Mouse (Mus musculus): Measurements from ENCODE around the gene Git1.
A peak's percentile ranks its signal among the peaks of the same experiment; 100 is the strongest.

Git1 gene

DNA sequence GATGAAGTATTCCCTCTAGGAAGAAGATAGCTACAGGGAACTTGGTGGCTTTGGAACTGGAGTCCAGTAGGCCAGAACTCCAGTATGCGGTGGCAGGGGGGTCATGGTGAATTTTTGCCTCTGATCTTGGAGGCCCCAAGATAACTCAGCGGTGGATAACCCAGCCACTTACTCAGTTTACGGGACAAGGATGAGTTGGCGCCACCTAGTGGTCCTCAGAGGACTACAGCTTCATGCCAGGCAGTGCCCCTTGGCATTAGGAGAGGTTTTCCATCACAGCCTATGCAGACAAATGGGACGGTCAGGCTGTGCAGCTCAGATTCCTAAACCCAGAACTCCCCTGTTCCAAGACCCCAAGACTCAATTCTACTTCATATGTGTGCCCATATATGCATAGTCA is 8.0 kb downstream of the Git1 start:
- peak; percentile 66 to 74 for DNase-seq (ENCODE audit: low read depth in 2 of 2, low spot score in 2 of 2)

DNA sequence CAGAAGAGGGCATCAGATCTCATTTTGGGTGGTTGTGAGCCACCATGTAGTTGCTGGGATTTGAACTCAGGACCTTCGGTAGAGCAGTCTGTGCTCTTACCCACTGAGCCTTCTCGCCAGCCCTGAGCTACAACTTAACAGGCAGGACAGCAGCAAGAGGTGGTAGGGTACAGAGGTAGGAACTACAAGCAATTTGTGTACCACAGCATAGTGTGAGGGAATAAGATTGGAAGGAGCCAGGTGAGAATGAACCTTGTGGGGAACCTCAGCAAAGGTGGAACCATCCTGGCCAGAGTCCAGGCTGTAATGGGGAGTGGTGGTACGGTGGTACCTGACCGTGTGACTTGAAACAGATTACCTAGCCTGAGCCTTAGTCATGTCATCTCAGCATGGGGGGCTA is 8.6 kb downstream of the Git1 start:
- DNase-seq (ENCODE audit: low read depth in 2 of 2, low spot score in 2 of 2), result no peak

GRCm38 (mm10) chr11:77502481-77502880 is 9.1 kb downstream of the Git1 start:
- DNase-seq (ENCODE audit: low read depth in 2 of 2, low spot score in 2 of 2), result no peak

GRCm38 (mm10) chr11:77503511-77503910 is 10.1 kb downstream of the Git1 start:
- DNase-seq (ENCODE audit: low read depth in 2 of 2, low spot score in 2 of 2), result no peak

- no peak for DNase-seq (ENCODE audit: low read depth in 2 of 2, low spot score in 2 of 2)
These were observed 11.0 kb downstream of the Git1 start for GRCm38 (mm10) chr11:77504377-77504776.

GRCm38 (mm10) chr11:77505291-77505980 is 12.1 kb downstream of the Git1 start:
- DNase-seq (ENCODE audit: low read depth in 2 of 2, low spot score in 2 of 2), result no peak

GRCm38 (mm10) chr11:77506273-77506672 is 12.9 kb downstream of the Git1 start:
- no peak for DNase-seq (ENCODE audit: low read depth in 2 of 2, low spot score in 2 of 2)

DNA sequence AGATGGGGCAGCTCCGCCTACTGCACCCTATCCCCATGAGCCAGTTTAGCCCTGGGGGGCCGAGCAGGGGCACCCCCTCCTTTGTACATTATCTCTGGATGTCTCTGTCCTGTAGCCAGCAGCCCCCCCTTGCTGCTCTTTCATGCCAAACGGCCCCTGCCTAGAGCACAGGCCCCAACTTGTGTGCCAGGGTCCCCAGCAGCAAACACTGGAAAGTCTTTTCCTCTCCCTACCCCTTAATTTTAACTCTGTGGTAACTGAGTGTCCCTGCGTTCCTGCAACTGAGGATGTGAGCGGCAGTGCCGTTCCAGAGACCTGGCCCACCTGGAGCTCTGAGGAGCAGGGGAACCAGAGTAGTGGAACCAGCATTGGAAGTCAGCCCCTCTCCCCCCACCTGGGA is 13.6 kb downstream of the Git1 start:
- DNase-seq (ENCODE audit: low read depth in 2 of 2, low spot score in 2 of 2), result no peak

GRCm38 (mm10) chr11:77507426-77507825 is 14.1 kb downstream of the Git1 start:
- DNase-seq (ENCODE audit: low read depth in 2 of 2, low spot score in 2 of 2), result no peak

DNA sequence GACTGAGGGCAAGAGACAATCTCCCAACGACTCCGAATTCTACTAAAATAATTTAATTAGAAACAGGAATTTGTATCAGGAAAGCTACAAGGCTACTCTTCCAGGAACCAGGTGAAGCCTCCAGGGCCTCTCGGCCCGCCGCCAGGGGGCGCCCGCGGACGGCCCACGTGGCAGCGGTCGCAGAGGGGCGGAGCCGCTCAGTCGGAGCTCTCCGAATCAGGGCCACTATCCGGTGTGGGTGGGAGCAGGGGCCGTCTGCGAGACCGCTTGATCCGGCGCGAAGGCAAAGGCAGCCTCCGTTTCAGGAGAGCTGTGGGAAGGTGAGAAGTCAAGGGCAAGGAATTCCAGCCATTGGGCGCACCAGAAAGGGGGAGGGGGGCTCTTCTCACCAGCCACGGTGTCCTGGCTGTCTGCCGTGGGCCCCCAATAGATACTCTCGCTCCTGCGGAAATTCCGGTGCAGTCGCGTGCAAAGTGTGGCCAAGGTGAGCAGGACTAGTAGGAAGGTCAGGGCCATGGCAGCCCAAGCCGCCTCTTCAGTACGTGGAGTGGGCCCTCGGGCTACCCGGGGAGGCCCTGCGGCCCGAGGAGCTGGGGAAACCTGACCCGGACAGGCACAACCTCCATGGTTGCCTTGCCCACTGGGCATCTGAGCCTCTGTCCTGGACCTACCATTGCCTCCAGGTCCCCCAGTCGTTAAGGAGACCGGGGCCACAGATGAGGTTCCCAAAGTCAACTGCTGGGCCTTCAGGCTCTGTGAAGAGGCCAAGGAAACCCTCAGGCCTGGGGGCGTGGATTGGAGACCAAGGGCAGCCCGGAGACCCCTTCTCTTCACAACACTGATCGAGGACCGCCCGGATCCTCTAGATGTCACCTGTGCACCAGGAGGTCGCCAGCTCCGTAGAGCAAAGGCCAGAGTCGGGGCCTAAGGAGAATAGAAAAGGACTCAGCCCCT is 15.0 kb downstream of the Git1 start:
- peak; percentile 86 to 87 for DNase-seq (ENCODE audit: low read depth in 2 of 2, low spot score in 2 of 2)

- no peak for DNase-seq (ENCODE audit: low read depth in 2 of 2, low spot score in 2 of 2)
These were observed 18.0 kb downstream of the Git1 start for GRCm38 (mm10) chr11:77511336-77511735.

GRCm38 (mm10) chr11:77512891-77513810 is 19.8 kb downstream of the Git1 start:
- DNase-seq (ENCODE audit: low read depth in 2 of 2, low spot score in 2 of 2), result peak; percentile 78 to 84

- no peak for DNase-seq (ENCODE audit: low read depth in 2 of 2, low spot score in 2 of 2)
These were observed 20.4 kb downstream of the Git1 start for GRCm38 (mm10) chr11:77513811-77514170.

DNA sequence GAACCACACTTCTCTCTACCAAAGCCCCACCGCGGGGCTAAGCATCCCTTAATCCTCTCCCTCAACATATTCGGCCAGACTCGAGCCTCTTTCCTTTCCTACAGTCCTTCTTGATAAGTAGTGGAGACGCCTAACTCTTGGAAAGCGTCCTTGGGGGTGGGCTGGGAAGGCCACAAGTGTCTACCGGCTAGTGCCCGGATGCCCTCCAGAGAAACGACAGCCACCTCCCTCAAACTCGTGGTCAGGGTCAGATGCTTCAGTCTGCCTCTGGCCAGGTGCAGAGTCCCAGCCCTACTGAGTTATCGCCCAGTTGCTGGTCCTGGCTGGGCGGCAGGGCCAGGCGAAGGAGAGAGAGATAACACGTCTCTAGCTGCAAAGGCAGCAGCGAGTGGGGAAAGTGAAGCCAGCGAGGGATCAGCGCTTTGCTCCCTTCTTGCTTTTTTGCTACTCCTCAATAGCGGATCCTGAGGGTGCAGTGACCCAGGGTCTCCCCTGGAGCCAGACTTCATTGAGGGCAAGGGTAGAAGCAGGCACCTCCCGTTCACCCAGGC is 21.0 kb downstream of the Git1 start:
- DNase-seq (ENCODE audit: low read depth in 2 of 2, low spot score in 2 of 2), result peak in 1 of 2 experiments; percentile 17

GRCm38 (mm10) chr11:77514832-77515636 is 21.7 kb downstream of the Git1 start, which contains the start of gene Abhd15:
Gene Abhd15 (plus strand): TSS chr11:77515121.
- peak; percentile 45 to 48 for DNase-seq (ENCODE audit: low read depth in 2 of 2, low spot score in 2 of 2)

DNA sequence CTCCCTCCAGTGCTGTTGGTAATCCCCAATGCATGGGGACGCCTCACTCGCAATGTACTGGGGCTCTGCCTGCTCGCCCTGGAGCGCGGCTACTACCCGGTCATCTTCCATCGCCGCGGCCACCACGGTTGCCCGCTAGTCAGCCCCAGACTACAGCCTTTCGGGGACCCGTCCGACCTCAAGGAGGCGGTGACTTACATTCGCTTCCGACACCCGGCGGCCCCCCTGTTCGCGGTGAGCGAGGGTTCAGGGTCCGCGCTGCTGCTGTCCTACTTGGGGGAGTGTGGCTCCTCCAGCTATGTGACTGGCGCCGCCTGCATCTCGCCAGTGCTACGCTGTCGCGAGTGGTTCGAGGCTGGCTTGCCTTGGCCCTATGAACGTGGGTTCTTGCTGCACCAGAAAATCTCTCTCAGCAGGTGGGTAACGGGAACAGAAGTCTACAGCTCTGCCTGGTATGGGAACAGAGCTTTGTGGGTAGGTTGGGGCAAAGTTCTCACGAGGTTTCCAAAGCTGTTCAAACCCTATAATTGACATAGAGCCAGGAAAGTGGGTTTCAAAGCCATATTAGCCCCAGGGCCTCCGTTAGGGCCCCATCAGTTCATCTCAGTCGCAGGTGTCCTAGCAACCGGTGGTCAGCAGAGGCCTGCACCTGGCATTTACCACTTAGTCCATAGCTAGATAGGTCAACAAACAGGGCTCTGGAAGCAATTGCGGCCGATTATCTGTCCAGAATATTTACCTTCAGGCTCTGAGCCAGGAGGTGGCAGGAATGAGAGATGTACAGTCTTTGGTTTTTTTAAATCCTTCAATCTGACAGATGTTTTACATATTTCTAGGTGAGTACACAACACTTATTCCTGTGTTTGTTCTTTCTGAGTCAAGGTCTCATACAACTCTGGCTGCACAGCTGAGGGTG is 22.5 kb downstream of the Git1 start, which contains the start of gene Trp53i13:
Gene Trp53i13 (minus strand): TSS at position 344 of the 916 bp plus-strand sequence.
- DNase-seq (ENCODE audit: low read depth in 2 of 2, low spot score in 2 of 2), result no peak

DNA sequence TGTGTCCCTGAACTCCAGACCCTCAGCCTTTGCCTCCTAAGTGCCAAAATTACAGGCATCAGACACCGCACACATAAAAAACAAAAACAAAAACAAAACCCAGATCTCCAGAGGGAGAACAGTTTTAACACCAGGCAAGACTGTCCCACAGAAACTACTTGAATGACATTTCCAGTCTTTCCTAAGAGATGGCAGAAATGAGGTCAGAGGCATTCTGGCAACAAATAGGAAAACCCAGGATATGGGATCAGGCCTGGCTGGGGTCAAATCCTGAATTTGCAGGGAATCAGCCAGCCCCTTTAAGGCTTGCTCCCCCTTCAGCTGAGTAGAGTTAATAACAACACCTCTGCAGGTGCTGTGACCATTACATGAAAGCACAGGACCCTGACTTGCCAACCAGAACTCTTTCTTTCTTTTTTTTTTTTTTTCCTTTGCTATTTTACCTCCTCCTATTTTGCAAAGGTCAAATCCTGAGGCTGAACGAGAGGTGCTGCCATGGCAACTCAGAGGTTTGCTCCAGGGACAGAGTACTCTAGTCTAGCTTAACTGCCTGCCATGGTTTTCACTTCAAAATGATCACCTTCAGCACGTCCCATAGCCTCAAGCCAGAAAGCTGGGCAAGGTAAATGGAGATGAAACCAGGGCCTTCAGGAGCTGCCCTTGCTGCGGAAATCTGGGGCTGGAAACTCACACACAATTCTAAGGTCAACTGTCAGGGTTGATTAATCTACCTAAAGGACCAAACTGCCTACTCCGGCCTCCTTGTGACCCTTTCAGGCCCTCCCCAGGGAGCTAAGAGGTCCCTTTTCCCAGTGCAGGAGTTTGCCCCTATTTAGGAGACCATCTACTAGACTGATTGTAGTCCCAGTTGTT is 23.4 kb downstream of the Git1 start:
- DNase-seq (ENCODE audit: low read depth in 2 of 2, low spot score in 2 of 2), result no peak
